Mouse (Mus musculus): ENCODE data around the gene Tor1aip2.

Tor1aip2 gene

GRCm38 (mm10) chr1:156112142-156112541 is 76.9 kb downstream of the Tor1aip2 start:
- DNase-seq: no peak

GRCm38 (mm10) chr1:156113884-156114499 is 78.8 kb downstream of the Tor1aip2 start:
- DNase-seq: no peak

- DNase-seq: no peak
Measured at GRCm38 (mm10) chr1:156116770-156117169, 81.6 kb downstream of the Tor1aip2 start.
